Mouse (Mus musculus) embryonic facial prominence, embryonic 14.5 days (tissue): Measurements from ENCODE around the gene Lyrm7. TPM values are rescaled to one million over a fixed set of nuclear protein-coding genes. Genes with fewer than 3 reads are reported as not detected.

Experiments used
- ATAC-seq: fragments of 200-750 bp; cut with Nextera tagmentation; 2 replicates; pipeline ENCODE4 v1.8.0; 2017; ENCODE audit warnings: low read depth, moderate number of reproducible peaks, moderate TSS enrichment
- DNase-seq: peaks from one replicate; pipeline ENCODE4 v3.0.0-alpha.2; 2015; ENCODE audit warnings: low spot score
- H3K27ac ChIP-seq: fragments of 300-500 bp; sonication (generic); replicated peaks from 2 replicates; pipeline ENCODE4 v1.5.1; 2014; ENCODE audit warnings: low read depth, mild to moderate bottlenecking, low read length, moderate library complexity
- H3K27me3 ChIP-seq: fragments of 300-500 bp; sonication (generic); replicated peaks from 2 replicates; pipeline ENCODE4 v1.6.1; 2014; ENCODE audit warnings: low read length; ENCODE audit not compliant: control insufficient read depth, insufficient read depth
- H3K36me3 ChIP-seq: fragments of 300-500 bp; sonication (generic); 2 replicates; pipeline ENCODE4 v1.6.1; 2014; ENCODE audit warnings: low read length, mixed read lengths; ENCODE audit not compliant: control insufficient read depth, insufficient read depth
- H3K4me1 ChIP-seq: fragments of 300-500 bp; sonication (generic); 2 replicates; pipeline ENCODE4 v1.6.1; 2014; ENCODE audit warnings: antibody characterized with exemption, low read length; ENCODE audit not compliant: control insufficient read depth, insufficient read depth
- H3K4me2 ChIP-seq: fragments of 300-500 bp; sonication (generic); 2 replicates; pipeline ENCODE4 v1.6.1; 2014; ENCODE audit warnings: low read depth, mild to moderate bottlenecking, low read length, moderate library complexity, mixed read lengths
- H3K4me3 ChIP-seq: fragments of 300-500 bp; sonication (generic); 2 replicates; pipeline ENCODE4 v1.5.1; 2014; ENCODE audit warnings: low read depth, mild to moderate bottlenecking, low read length
- H3K9ac ChIP-seq: fragments of 300-500 bp; sonication (generic); 2 replicates; pipeline ENCODE4 v1.6.1; 2014; ENCODE audit warnings: low read depth, mild to moderate bottlenecking, low read length, moderate library complexity, mixed read lengths
- H3K9me3 ChIP-seq: fragments of 300-500 bp; sonication (generic); 2 replicates; pipeline ENCODE4 v1.6.1; 2016; ENCODE audit warnings: low read length; ENCODE audit not compliant: control insufficient read depth
- WGBS: fragments of 180-500 bp; shearing (Covaris S2); extraction: QIAGEN DNeasy Blood & Tissue Kit; methylation state at CpG from one replicate; pipeline ENCODE4 v1.1.7; 2014; 5-methylcytosine and 5-hydroxymethylcytosine counted together
- polyA plus RNA-seq: library from polyadenylated mRNA; unstranded; fragments of >200 nt; fragmentation: Nextera tagmentation; extraction: Ambion mirVana; gene quantifications from 2 replicates; pipeline ENCODE4 v1.2.1, GENCODE M21; 2014

The Lyrm7 gene
- polyA plus RNA-seq, 1 experiment from 2014 or later: 10.6 TPM

DNA sequence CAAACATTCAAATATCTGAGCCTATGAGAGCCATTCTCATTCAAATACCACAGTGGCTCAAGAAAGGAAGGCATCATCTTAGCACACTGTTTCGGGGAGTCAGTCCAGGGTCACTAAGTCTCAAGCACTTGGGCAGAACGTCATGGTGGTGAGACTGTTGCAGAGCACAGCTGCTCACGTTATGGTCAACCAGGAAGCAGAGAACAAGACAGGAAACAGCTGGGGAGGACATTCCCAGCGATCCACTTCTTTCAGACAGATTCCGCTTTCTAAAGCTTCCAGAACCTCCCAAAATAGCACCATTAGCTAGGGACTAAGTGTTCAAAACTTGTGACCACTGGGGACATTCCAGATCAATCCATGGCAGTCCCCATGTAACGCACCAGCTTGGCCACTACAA lies 27.2 kb upstream of the Lyrm7 start:
- no peak overlapping the region for H3K27ac ChIP-seq
- H3K36me3 ChIP-seq: no peaks in the 10 kb centered on the region
- no peak overlapping the region for H3K4me3 ChIP-seq
- H3K27me3 ChIP-seq: no peaks in the 10 kb centered on the region
- peaks cover 2% of the 10 kb centered on the region for H3K4me1 ChIP-seq
- no peaks in the 10 kb centered on the region for H3K9me3 ChIP-seq
- no peak for ATAC-seq
- DNase-seq: no peak
- WGBS: 76% methylated on average over 6 of the region's 6 CpGs
- no peak overlapping the region for H3K4me2 ChIP-seq
- H3K9ac ChIP-seq: no peak overlapping the region

GRCm38 (mm10) chr11:54885406-54885805 lies 24.7 kb upstream of the Lyrm7 start:
- 87% methylated on average over 2 of the region's 2 CpGs for WGBS
- no peak overlapping the region for H3K4me2 ChIP-seq
- H3K4me1 ChIP-seq: peaks cover 6% of the 10 kb centered on the region
- H3K9me3 ChIP-seq: no peaks in the 10 kb centered on the region
- no peak overlapping the region for H3K4me3 ChIP-seq
- H3K27ac ChIP-seq: no peak overlapping the region
- no peak for ATAC-seq
- H3K36me3 ChIP-seq: no peaks in the 10 kb centered on the region
- no peak for DNase-seq
- H3K27me3 ChIP-seq: no peaks in the 10 kb centered on the region
- no peak overlapping the region for H3K9ac ChIP-seq

DNA sequence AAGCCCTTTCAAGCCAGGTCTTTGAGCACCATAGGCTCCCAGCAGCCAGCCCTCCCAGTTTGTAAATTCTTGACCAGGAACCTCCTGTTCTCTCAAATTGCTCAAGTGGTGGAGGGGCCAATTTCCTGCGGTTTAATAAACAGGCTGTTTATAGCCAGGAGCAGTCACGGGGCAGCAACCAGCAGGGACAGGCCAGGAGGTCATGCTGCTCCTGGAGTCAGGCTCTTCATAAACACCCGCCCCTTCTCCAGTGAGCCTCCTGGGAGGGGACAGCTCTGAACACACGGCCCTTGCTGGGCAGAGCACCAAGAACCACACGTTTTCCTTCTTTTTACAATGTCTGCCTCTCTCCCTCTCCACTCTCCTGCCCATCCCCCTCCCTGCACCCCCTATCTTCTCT lies 24.2 kb upstream of the Lyrm7 start:
- H3K4me1 ChIP-seq: peaks cover 6% of the 10 kb centered on the region
- no peak overlapping the region for H3K9ac ChIP-seq
- H3K36me3 ChIP-seq: no peaks in the 10 kb centered on the region
- H3K27ac ChIP-seq: no peak overlapping the region
- no peak overlapping the region for H3K4me2 ChIP-seq
- peak; percentile 46 for DNase-seq
- H3K27me3 ChIP-seq: no peaks in the 10 kb centered on the region
- 8% methylated on average over 5 of the region's 5 CpGs for WGBS
- ATAC-seq: no peak
- H3K4me3 ChIP-seq: no peak overlapping the region
- H3K9me3 ChIP-seq: no peaks in the 10 kb centered on the region

- Histone ChIP-seq H3K36me3 (no peaks in the 10 kb centered on the region), H3K9ac (no peak overlapping the region), H3K27ac (no peak overlapping the region), H3K4me3 (no peak overlapping the region), H3K27me3 (no peaks in the 10 kb centered on the region), H3K9me3 (no peaks in the 10 kb centered on the region), H3K4me1 (peaks cover 6% of the 10 kb centered on the region), H3K4me2 (no peak overlapping the region)
- WGBS: 79% methylated on average over 5 of the region's 5 CpGs
- ATAC-seq (no peak), DNase-seq (no peak)
These were observed 23.6 kb upstream of the Lyrm7 start for GRCm38 (mm10) chr11:54884197-54884828.

DNA sequence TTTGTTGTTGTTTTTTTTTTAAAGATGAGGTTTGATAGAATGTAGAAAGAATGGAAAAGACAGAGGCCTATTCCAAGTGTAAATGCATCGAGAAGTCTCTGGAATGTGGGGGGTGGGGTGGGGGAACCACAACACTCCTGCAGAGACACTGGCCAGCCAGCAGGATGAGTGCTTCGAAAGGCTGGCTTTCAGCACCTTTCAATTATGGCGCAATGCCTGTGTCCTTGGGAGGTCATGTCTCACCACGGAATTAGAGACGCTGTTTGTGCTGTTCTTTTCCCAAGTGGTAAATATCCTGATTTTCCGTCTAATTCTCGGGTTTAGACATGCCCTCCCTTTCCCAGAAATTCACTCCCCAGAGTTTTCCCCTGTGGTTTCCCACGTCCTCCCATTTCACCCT lies 22.0 kb upstream of the Lyrm7 start:
- H3K36me3 ChIP-seq: no peaks in the 10 kb centered on the region
- no peaks in the 10 kb centered on the region for H3K27me3 ChIP-seq
- no peak overlapping the region for H3K4me3 ChIP-seq
- peaks cover 6% of the 10 kb centered on the region for H3K4me1 ChIP-seq
- H3K4me2 ChIP-seq: no peak overlapping the region
- H3K27ac ChIP-seq: no peak overlapping the region
- peak; percentile 69 for ATAC-seq
- 8% methylated on average over 8 of the region's 8 CpGs for WGBS
- no peaks in the 10 kb centered on the region for H3K9me3 ChIP-seq
- DNase-seq: peak; percentile 85
- no peak overlapping the region for H3K9ac ChIP-seq

DNA sequence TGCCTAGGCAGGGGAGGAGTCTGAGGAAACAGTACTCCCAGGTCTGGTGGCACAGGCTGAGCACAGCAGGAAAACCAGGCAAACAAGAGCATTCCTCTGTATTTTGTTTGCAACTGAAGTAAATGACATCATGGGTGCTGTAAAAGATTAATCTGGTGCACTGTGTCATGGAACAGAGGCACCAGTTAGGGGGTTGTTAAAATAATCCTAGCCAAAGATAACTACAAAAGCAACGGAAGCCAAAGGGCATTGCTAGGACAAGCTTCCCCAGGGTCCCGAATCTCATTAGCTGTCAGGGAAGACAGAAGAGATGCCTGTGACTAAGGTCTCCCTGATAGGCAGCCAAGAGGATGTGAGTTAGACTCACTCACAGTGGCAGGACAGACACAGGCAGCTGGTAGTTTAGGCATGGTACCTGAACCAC lies 20.3 kb upstream of the Lyrm7 start:
- 5% methylated on average over 2 of the region's 2 CpGs for WGBS

GRCm38 (mm10) chr11:54879922-54880321 lies 19.2 kb upstream of the Lyrm7 start:
- ATAC-seq: no peak
- H3K36me3 ChIP-seq: no peaks in the 10 kb centered on the region

More for the DNA sequence above, 20.3 kb upstream of the Lyrm7 start:
- no peak overlapping the region for H3K4me3 ChIP-seq
- H3K27ac ChIP-seq: no peak overlapping the region
- peak; percentile 12; the same call in 1 of the 2 replicates for ATAC-seq
- peaks cover 6% of the 10 kb centered on the region for H3K4me1 ChIP-seq
- H3K9ac ChIP-seq: no peak overlapping the region
- H3K27me3 ChIP-seq: no peaks in the 10 kb centered on the region
- no peak overlapping the region for H3K4me2 ChIP-seq
- peak; percentile 32 for DNase-seq
- H3K9me3 ChIP-seq: no peaks in the 10 kb centered on the region
- H3K36me3 ChIP-seq: no peaks in the 10 kb centered on the region

DNA sequence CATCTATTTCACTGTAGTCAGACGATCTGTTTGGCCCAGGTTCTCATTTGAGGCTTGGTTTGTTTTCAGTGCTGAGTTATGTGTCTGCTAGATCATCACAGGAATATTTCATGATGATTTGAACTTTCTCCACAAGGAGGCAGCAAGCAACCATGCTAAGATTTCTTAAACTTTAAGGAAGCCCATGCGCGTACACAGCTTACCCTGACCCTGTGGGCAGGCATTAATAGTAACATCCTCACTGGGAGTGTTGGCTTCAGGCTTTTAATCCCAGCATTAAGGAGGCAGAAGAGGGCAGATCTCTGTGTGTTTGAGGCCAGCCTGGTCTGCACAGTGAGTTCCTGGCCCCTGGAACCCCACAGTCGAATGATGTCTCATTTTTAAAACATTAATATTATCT lies 18.7 kb upstream of the Lyrm7 start:
- no peak overlapping the region for H3K4me3 ChIP-seq
- DNase-seq (peak; percentile 89), ATAC-seq (peak; percentile 54; the same call in 1 of the 2 replicates)
- no peak overlapping the region for H3K27ac ChIP-seq
- peaks cover 6% of the 10 kb centered on the region for H3K4me1 ChIP-seq
- no peak overlapping the region for H3K9ac ChIP-seq
- WGBS: 35% methylated on average over 4 of the region's 4 CpGs
- H3K36me3 ChIP-seq: peaks cover 2% of the 10 kb centered on the region; the same call in 1 of the 2 replicates
- no peak overlapping the region for H3K4me2 ChIP-seq
- H3K27me3 ChIP-seq: no peaks in the 10 kb centered on the region
- no peaks in the 10 kb centered on the region for H3K9me3 ChIP-seq

More at GRCm38 (mm10) chr11:54879922-54880321, 19.2 kb upstream of the Lyrm7 start:
- no peak for DNase-seq
- Histone ChIP-seq H3K4me3 (no peak overlapping the region), H3K27me3 (no peaks in the 10 kb centered on the region), H3K9ac (no peak overlapping the region), H3K27ac (no peak overlapping the region), H3K4me2 (no peak overlapping the region), H3K9me3 (no peaks in the 10 kb centered on the region), H3K4me1 (peaks cover 6% of the 10 kb centered on the region)
- WGBS: 79% methylated on average over 10 of the region's 10 CpGs

GRCm38 (mm10) chr11:54878893-54879292 lies 18.2 kb upstream of the Lyrm7 start:
- no peaks in the 10 kb centered on the region for H3K27me3 ChIP-seq
- no peak overlapping the region for H3K9ac ChIP-seq
- no peak overlapping the region for H3K27ac ChIP-seq
- no peak overlapping the region for H3K4me2 ChIP-seq
- peaks cover 7% of the 10 kb centered on the region for H3K36me3 ChIP-seq
- no peak for ATAC-seq
- H3K4me1 ChIP-seq: peaks cover 6% of the 10 kb centered on the region
- H3K9me3 ChIP-seq: no peaks in the 10 kb centered on the region
- no peak overlapping the region for H3K4me3 ChIP-seq
- 75% methylated on average over 6 of the region's 6 CpGs for WGBS
- no peak for DNase-seq
